Mouse (Mus musculus): ENCODE measurements around the gene Ddi2.
"Not testable (repeated sequence)": the region's sequence is repeated elsewhere in the genome, so short reads cannot be mapped to it uniquely, and the experiment has no call there.

Ddi2 gene

DNA sequence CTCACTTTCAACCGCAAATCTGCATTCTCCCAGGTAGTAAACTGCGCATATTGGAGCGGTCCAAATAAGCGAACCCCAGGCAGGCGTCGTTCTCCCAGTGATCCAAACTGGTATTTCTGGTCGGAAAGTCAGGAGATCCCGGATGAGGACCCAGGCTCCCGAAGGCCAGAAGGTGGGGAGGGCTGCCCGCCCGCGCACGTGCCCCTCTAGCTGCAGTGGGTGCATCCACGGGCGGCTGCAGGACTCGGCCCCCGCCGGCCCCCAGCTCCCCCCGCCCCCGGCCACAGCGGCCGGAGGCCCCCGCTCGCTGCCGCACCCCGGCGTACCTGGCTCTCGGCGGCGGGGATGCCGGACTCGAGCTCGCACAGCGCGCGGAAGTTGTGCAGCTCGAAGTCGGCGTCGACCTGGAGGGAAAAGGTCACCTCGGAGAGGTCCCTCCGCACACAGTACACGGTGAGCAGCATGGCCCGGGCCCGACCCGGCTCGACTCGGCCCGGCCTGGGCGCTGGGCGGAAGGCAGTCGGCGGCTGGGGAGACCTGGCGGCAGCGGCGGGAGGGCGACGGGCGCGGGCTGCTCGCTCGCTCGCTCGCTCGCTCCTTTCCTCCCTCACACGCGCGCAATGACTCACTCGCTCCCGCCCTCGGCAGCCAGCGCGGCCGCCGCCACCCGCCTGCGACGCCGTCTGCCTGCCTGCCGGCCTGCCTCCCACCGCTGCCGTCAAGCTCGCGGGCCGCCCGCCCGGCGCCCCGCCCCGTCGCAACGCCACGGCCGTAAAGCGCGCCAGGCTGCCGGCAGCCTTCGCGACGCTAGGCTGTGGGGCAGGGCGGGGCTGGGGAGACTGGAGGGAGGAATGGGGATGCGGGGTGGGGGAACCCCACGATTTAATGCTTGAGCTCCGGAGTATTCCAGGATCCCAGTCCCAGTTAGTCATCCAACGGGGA lies at the start of gene Ddi2:
Gene Ddi2 (minus strand): TSS at position 689 of the 942 bp plus-strand sequence.
- peak; percentile 90 for DNase-seq (ENCODE audit: low spot score)

- not testable (repeated sequence) for DNase-seq (ENCODE audit: low spot score)
These were observed 49.8 kb upstream of the Ddi2 start for GRCm38 (mm10) chr4:141773019-141773418.

- DNase-seq (ENCODE audit: low spot score): no peak
These were observed 48.6 kb upstream of the Ddi2 start for GRCm38 (mm10) chr4:141771823-141772222.

GRCm38 (mm10) chr4:141769501-141770160 lies 46.4 kb upstream of the Ddi2 start:
- DNase-seq (ENCODE audit: low spot score): no peak

- DNase-seq (ENCODE audit: low spot score): no peak
These were observed 44.3 kb upstream of the Ddi2 start for GRCm38 (mm10) chr4:141767353-141768036.

- no peak for DNase-seq (ENCODE audit: low spot score)
These were observed 43.6 kb upstream of the Ddi2 start for GRCm38 (mm10) chr4:141766668-141767352.

DNA sequence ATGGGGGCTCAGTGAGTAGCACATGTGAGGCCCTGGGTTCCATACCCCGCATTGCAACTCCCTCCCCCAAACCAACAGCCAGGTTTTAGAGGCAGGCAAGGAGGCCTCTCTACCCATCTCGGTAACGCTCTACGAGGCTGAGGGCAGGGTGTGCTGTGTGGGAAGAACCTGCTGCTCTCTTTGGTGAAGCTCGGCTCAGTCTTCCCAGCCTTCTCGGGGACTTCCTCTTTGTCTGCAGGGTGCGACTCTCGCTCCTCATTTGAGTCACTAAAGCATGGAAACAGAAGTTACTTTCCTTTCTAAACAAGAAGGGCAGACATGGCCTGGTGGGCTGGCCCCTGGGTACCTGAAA lies 43.1 kb upstream of the Ddi2 start:
- no peak for DNase-seq (ENCODE audit: low spot score)

- no peak for DNase-seq (ENCODE audit: low spot score)
These were observed 41.8 kb upstream of the Ddi2 start for GRCm38 (mm10) chr4:141765008-141765407.

GRCm38 (mm10) chr4:141763476-141763875 lies 40.3 kb upstream of the Ddi2 start:
- DNase-seq (ENCODE audit: low spot score): no peak

- DNase-seq (ENCODE audit: low spot score): no peak
These were observed 38.9 kb upstream of the Ddi2 start for GRCm38 (mm10) chr4:141762102-141762598.

GRCm38 (mm10) chr4:141760942-141761341 lies 37.7 kb upstream of the Ddi2 start:
- no peak for DNase-seq (ENCODE audit: low spot score)

GRCm38 (mm10) chr4:141758874-141759542 lies 35.8 kb upstream of the Ddi2 start:
- DNase-seq (ENCODE audit: low spot score): no peak

GRCm38 (mm10) chr4:141757124-141757523 lies 33.9 kb upstream of the Ddi2 start:
- DNase-seq (ENCODE audit: low spot score): no peak

DNA sequence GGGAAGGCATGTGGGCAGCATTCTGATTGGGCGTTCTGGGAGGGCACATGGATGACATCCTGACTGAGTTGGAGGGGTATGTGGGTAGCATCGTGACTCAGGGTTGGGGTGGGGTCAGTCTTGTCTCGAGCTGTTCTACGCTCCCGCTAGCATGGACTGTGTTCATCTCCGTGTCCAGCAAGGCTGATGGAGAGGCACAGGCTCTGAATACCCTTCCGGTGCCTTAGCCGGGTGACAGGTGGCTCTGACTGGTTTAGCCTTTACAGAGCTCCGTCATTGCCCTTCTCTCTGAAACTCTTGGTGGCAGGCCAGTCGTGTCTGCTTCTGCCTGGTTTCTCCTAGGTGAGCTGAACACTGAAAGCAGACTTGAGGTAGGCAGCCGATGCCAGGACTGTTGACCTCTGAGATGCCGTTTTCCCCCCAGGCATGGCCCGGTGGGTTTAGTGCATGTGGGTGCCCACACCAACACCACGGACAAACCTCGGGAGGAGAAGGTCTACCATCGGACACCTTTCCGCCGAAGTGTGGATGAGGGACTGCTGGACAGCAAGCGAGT lies 32.2 kb upstream of the Ddi2 start:
- DNase-seq (ENCODE audit: low spot score): no peak

DNA sequence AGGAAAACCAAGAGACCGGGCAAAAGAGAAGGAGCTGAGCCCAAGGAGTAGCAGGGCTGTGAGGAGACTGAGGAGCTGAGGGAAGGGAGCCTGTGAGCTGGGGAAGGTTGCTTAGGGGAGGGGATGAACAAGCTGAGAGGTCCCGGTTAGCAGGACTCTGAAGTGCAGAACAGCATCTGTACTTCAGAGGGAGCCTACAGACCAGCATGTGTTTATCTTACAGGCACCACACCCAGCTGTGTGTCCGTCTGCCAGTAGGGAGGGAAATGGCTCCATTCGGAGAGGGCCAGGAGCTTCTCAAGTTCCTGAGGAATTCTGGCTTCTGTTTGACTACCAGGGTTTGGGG lies 28.8 kb upstream of the Ddi2 start:
- DNase-seq (ENCODE audit: low spot score): no peak

- no peak for DNase-seq (ENCODE audit: low spot score)
These were observed 28.3 kb upstream of the Ddi2 start for GRCm38 (mm10) chr4:141751419-141752075.

- DNase-seq (ENCODE audit: low spot score): no peak
These were observed 27.6 kb upstream of the Ddi2 start for GRCm38 (mm10) chr4:141750826-141751225.

- no peak for DNase-seq (ENCODE audit: low spot score)
These were observed 26.3 kb upstream of the Ddi2 start for GRCm38 (mm10) chr4:141749557-141749956.

DNA sequence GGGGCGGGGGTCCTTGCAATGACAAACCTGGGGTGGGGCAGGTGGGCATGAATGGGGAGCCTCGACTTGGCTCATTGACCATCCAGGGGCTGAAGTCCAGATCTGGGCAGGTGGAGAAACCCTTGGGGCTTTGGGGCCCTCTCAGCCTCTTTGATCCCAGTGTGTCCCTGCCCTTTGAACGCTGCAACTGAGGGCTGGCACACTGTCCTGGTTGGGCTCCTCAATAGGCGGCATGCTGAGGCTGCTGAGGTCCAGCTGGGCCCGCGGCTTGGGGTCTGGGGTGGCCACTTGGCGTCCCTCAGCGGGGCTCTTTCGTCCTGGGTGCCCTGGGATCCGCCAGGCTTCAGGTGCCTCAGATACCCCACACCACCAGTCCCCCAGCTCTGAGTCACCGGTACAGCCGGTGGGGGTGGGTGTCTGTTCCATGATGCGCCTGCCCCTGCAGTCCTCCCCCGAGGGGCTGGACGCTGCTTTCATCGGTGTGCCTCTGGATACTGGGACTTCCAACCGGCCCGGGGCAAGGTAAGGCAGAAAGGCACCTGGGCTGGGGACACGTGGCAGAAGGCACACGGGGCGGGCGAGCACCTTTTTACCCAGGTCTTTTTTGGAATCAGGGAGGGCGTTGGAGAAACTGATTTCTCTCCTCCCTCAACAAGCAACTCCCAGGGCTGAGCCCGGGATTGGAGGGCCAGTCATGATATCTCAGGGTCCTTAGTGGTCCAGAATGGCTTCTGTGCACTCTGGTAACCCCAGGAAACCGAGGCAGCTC lies 23.5 kb upstream of the Ddi2 start, which contains the start of gene Agmat:
Gene Agmat (plus strand): TSS at position 95 of the 769 bp plus-strand sequence.
- DNase-seq (ENCODE audit: low spot score): no peak

- DNase-seq (ENCODE audit: low spot score): no peak
These were observed 19.2 kb upstream of the Ddi2 start for GRCm38 (mm10) chr4:141742381-141742780.
